Mouse (Mus musculus): ENCODE measurements around the gene Sobp.

DNA sequence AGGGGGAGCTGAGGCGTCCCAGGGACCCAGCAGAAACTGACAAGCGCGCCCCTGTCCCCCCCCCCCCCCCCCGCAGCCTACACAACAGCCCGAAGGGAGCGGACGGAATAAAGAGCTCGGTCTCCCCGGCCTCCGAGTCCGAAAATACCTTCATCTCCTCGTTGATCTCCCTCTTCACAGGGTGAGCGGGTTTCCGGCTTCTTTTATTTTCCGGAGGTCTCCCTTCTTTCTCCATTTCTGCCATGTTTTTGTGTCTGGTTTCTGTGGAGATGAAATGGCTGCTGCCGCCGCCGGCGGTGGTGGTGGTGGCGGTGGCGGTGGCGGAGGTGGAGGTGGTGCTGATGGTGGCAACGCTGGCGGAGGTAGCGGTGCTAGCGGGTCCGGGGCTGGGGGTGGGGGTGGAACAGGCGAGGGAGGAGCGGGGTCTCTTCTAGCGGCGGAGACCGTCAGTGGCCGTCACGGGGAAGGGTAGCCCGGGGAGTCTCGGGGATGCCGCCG lies 453 bp downstream of the Sobp start:
- no peak for TF ChIP-seq ZNF384 (IDR thresholded peaks at IDR 0.05; ENCODE audit: low read depth, low read length)
- TF ChIP-seq HCFC1 (IDR thresholded peaks at IDR 0.05; ENCODE audit: borderline replicate concordance, insufficient read depth, low read length): no peak
- no peak for TF ChIP-seq MAFK (IDR thresholded peaks at IDR 0.05; ENCODE audit: insufficient read depth, low read depth, low read length)
- TF ChIP-seq ZC3H11A (IDR thresholded peaks at IDR 0.05; ENCODE audit: borderline replicate concordance, low read depth, low read length): no peak
